Mouse (Mus musculus) heart, postnatal 25 days (tissue): ENCODE data around the gene Gm10282. TPM values are rescaled to one million over a fixed set of nuclear protein-coding genes. Genes with fewer than 3 reads are reported as not detected.

ENCODE experiments used
- DNase-seq: peaks from one replicate; pipeline ENCODE4 v3.0.0; 2022; ENCODE audit warnings: low spot score
- intact Hi-C: fragments of 180-260 bp; cut with DNase I; formaldehyde crosslinking; loops from one replicate; pipeline ENCODE4 v1.15.1; 2025
- total RNA-seq, 2 experiments: library from RNA; stranded (reverse); gene quantifications; 2 replicates each; pipeline ENCODE4 v1.2.3; 2021

Gene Gm10282
- 10 to 100 TPM in 1 of 2 experiments, 1 to 10 TPM in 1; 7.6 to 10.1 TPM for total RNA-seq

GRCm38 (mm10) chr8:72305210-72305905, at the start of gene Gm10282:
TSS of gene Gm10282 (minus strand) at chr8:72305260.
- DNase-seq = no peak
- intact Hi-C loops = no loop called here

DNA sequence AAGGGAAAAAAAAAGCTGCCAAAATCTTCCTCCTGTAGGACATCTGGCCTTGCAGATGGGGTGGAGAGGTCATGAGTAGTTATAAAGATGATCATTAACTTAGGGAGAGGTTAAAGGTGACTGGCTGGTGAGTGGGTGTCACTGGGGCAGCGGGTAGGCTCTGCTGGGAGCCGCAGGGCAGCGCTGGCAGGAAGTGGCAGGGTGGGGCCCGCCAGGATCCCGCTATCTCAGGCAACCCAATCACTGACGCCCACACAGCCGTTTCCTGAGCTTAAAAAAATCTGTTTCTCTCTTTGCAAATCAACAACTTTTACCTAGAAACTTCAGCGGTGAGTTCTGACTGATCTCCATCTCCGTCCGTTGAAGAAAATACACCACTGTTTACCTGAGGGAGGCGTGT, 49.2 kb upstream of the Gm10282 start:
- intact Hi-C loops = no loop called here
- no peak for DNase-seq

DNA sequence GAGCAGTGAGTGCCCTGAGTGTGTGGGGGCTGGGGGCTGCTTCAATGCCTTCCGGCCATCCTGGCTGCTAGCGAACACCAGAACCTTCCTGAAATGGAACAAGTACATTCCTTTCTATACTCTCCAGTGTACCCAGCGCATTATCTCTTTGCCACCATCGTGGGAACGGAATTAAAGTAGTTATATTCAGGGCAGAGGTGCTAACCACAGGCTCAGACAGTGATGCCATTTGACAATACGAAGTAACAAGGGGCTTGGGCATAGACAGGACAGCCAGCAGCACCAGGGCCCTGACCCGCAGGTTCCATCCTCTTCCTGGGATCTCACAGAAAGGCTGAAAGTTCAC, 48.6 kb upstream of the Gm10282 start:
- no peak for DNase-seq
- intact Hi-C loops = loop anchor here (2.0 kb wide), 1 partner anchor 15 kb away; no protein-coding TSS in a partner anchor

DNA sequence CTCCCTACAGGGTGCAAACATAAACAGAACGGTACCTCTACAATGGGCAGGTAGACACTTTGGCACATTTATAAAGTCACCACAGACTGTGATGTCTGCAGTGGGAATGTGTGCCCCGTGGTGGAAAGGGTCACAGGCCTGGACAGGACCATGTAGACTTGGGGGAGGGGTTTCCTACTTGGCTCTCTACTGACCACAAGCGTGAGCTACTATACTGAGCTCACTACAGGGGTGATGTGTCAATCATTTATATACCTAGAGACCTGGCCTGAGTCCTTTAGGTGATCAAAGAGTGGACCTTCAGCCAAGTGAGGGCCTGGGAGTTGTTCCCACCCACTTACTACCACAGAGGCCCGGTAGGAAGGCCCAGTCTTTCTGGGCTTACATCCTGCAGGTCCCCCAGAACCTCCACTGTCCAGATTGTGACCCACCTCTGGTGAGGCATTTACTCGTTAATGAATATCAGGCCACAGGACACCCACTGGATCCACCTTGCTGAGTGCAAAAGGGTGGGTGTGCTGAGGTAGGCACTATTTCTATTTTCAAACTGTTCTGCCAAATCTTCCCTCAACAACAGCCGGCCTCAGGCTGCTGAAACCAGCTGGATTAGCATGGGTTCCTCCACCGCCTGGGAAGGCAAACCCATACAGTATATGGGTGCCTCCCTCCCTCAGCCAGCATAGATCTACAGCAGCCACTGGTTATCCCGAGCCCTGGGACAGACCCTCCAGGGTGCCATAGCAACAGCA, 48.1 kb upstream of the Gm10282 start:
- intact Hi-C loops = loop anchor here (2.0 kb wide), 1 partner anchor 14 kb away; no protein-coding TSS in a partner anchor
- DNase-seq = no peak

DNA sequence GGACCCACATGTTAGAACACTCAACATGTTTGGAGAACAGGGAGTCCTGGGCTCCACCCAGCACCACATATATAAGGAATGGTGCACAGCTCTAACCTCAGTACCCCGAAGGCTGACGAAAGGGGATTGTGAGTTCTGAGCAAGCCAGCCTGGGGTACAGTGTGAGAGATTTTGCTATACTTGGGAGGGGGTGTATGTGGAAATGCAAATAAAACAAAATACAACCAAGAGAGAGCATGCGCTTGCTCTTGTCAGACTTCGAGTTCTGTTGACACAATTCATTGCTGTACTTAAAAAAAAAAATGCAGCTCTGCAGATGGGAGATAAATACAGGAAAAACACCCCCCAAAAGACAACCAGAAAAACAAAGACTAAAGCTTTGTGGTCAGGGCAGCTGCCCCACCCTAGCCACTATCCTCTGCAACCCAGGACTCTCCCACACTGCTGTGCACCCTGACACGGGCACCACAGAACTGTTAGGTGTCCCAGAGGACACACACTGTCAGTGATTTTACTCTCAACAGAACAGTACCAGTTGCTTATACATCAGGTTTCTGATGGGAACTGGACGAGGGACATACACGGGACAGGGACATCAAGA, 46.4 kb upstream of the Gm10282 start:
- intact Hi-C loops = loop anchor here (2.0 kb wide), 1 partner anchor 13 kb away; no protein-coding TSS in a partner anchor
- no peak for DNase-seq

GRCm38 (mm10) chr8:72350727-72351126, 45.7 kb upstream of the Gm10282 start:
- intact Hi-C loops = no loop called here
- DNase-seq = no peak

DNA sequence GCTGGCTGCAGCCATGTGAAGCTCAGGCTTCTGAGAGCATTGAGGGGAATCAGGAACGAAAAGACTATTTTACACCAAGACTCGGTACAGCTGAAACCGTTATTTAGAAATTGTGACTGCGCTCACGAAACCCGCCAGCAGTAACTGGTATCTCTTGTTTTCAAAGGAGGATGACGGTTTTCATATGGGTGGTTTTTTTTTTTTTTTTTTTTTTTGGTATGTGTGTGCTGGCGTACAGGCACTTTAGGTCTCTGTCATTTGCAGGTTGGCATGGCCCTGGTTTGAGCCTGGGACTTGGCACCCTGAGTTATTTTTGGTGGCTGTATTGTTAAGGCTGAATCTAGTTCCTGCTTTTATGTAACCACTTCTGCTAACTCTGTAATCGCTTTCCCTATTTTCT, 44.8 kb upstream of the Gm10282 start:
- no peak for DNase-seq
- intact Hi-C loops = no loop called here

- DNase-seq = no peak
- intact Hi-C loops = no loop called here
Observed at GRCm38 (mm10) chr8:72348956-72349355, 43.9 kb upstream of the Gm10282 start.

- DNase-seq = no peak
- intact Hi-C loops = no loop called here
Observed at GRCm38 (mm10) chr8:72348114-72348513, 43.1 kb upstream of the Gm10282 start.

DNA sequence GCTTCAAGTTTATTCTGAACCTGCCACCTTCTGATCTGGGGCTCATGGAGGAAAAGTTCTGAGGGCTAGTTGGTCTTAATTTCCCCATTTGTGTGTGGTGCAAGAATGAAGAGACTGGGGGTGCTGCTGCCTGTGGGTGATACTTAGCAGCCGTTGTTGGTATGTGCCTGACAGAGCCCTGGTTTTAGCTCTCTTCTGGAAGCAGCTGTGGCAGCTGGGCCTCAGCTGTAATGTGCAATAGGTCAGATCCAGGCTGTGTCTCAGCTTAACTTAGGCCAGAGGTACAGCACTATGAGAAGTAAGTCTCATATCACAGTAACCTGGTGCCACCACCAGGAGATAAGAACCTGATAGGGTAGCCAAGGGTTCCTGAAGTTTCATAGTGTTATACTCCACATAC, 42.5 kb upstream of the Gm10282 start:
- intact Hi-C loops = no loop called here
- no peak for DNase-seq

DNA sequence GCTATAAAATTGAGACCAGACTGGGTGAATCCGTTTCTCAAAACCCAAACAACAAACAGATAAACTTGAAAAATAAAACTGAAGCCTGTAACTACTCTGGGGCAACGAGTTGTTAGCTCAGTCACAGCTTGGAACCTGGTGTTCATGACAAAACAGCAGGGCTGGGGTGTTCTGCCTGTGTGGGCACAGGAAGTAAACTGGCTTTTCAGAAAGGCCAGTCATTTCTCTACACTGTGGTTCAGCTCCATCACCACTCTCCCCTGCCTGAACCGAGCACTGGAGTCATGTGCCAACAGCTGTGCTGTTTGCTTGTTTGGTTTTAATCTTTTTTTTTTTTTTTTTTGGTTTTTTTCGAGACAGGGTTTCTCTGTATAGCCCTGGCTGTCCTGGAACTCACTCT, 38.7 kb upstream of the Gm10282 start:
- DNase-seq = no peak
- intact Hi-C loops = no loop called here

GRCm38 (mm10) chr8:72342556-72343300, 37.7 kb upstream of the Gm10282 start:
- DNase-seq = no peak
- intact Hi-C loops = no loop called here

GRCm38 (mm10) chr8:72337034-72337433, 32.0 kb upstream of the Gm10282 start:
- no peak for DNase-seq
- intact Hi-C loops = loop anchor here (2.0 kb wide), 1 partner anchor 28 kb away; no protein-coding TSS in a partner anchor

DNA sequence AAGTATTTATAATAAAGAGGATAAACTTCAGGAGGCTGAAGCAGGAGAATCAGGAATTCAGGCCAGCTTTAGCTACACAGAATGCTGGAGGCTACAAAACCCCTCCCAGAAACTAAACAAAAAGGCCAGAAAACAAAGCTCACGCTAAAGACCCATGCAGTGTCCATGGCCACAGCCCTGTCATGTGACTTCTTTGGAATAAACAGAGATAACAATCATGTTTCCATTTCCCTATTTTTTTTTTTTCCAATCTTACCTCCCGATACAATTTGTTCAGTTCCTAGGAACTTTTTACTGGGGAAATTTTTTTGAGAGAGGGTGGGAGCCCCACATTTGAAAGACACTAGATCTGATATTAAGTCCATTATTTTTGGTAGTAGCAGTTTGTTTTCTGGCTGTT, 31.2 kb upstream of the Gm10282 start:
- no peak for DNase-seq

DNA sequence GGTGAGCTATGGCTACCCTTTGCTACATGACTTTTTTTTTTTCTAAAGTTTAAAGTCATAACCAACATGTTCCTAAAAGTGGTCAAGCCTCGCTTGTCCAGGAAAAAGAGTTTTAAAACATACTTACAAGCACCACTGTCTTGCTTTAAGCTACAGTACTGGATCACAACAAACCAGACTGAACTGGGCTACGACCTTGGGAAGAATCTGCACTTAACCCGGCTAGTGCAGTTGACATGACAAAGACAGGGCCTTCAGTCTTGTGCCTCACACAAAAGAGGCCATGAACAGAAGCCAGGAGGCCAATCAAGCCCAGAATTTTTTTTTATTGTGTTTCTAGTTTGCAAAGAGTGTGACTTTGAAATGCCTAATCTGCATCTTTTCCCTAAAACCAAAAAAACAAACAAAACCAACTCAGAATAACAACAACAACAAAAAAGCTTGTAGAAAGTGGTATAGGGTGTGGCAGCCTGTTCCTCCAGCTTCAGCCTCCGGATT, 29.1 kb upstream of the Gm10282 start:
- DNase-seq = no peak
- intact Hi-C loops = no loop called here

More for the DNA sequence above, 31.2 kb upstream of the Gm10282 start:
- intact Hi-C loops = loop anchor here (2.0 kb wide), 1 partner anchor 29 kb away; no protein-coding TSS in a partner anchor

GRCm38 (mm10) chr8:72333429-72334143, 28.5 kb upstream of the Gm10282 start:
- DNase-seq = no peak
- intact Hi-C loops = no loop called here

- DNase-seq = no peak
- intact Hi-C loops = no loop called here
Observed at GRCm38 (mm10) chr8:72331631-72332030, 26.6 kb upstream of the Gm10282 start.

- intact Hi-C loops = no loop called here
- no peak for DNase-seq
Observed at GRCm38 (mm10) chr8:72330806-72331516, 25.9 kb upstream of the Gm10282 start.

GRCm38 (mm10) chr8:72329116-72329515, 24.1 kb upstream of the Gm10282 start:
- intact Hi-C loops = no loop called here
- DNase-seq = no peak
